Mouse (Mus musculus) CH12.LX (cell line): Measurements from ENCODE around the gene Pik3r6. TPM values are rescaled to one million over a fixed set of nuclear protein-coding genes. Genes with fewer than 3 reads are reported as not detected.

ENCODE experiments used
- DNase-seq: peaks from one replicate; pipeline ENCODE4 v3.0.0-alpha.2; 2013; ENCODE audit errors: extremely low read depth
- H3K27ac ChIP-seq: 2 replicates; pipeline ENCODE4 v1.5.1; 2012; ENCODE audit warnings: low read depth, mild to moderate bottlenecking, control low read depth, moderate library complexity; ENCODE audit not compliant: insufficient read depth
- H3K27me3 ChIP-seq: replicated peaks from 2 replicates; pipeline ENCODE3; 2012; ENCODE audit warnings: inconsistent platforms
- H3K36me3 ChIP-seq, 2 experiments: replicated peaks in 1 of 2; 2 replicates each; pipeline versions ENCODE3 to v1.6.1; 2012; ENCODE audit warnings: inconsistent platforms in 1 of 2, low read length in 1 of 2, mild to moderate bottlenecking in 1 of 2, mixed read lengths in 1 of 2, moderate library complexity in 1 of 2; ENCODE audit not compliant: control insufficient read depth in 1 of 2, insufficient read depth in 1 of 2
- H3K4me1 ChIP-seq, 2 experiments: 2 replicates each; pipeline ENCODE4 v1.6.1; 2012; ENCODE audit warnings: inconsistent platforms in 1 of 2, moderate library complexity in 1 of 2; ENCODE audit not compliant: insufficient read depth in 2 of 2, control insufficient read depth in 1 of 2
- H3K4me2 ChIP-seq: 2 replicates; pipeline ENCODE4 v1.6.1; 2012; ENCODE audit warnings: low read depth, mild to moderate bottlenecking, control low read depth; ENCODE audit not compliant: poor library complexity, insufficient read depth, severe bottlenecking
- H3K4me3 ChIP-seq, 3 experiments: fragments of 150-350 bp in 1 of 3; sonication (generic) in 1 of 3; replicated peaks in 1 of 3; 2 replicates each; pipeline versions ENCODE3 to v1.5.1; 2011 to 2012; ENCODE audit warnings: low read depth in 2 of 3, low read length in 2 of 3, mild to moderate bottlenecking in 2 of 3, moderate library complexity in 2 of 3, control low read depth in 1 of 3, improper control_type of control experiment in 1 of 3, inconsistent platforms in 1 of 3, mixed read lengths in 1 of 3; ENCODE audit not compliant: poor library complexity in 1 of 3
- H3K79me2 ChIP-seq: replicated peaks from 2 replicates; pipeline ENCODE4 v1.6.1; 2012; ENCODE audit warnings: mild to moderate bottlenecking, moderate library complexity; ENCODE audit not compliant: control insufficient read depth, poor library complexity, insufficient read depth, severe bottlenecking; ENCODE audit errors: extremely low read depth
- H3K9ac ChIP-seq: 2 replicates; pipeline ENCODE4 v1.6.1; 2012; ENCODE audit warnings: low read depth, mild to moderate bottlenecking, control low read depth, moderate library complexity; ENCODE audit not compliant: insufficient read depth
- H3K9me3 ChIP-seq: replicated peaks from 2 replicates; pipeline ENCODE3; 2012; ENCODE audit warnings: low read length, inconsistent platforms, mixed read lengths
- BHLHE40 ChIP-seq: IDR thresholded peaks from 2 replicates; pipeline ENCODE4 v1.6.1; 2011; ENCODE audit warnings: mild to moderate bottlenecking, low read depth, low read length, improper control_type of control experiment
- CHD1 ChIP-seq: IDR thresholded peaks from 2 replicates; pipeline ENCODE4 v1.6.1; 2012; ENCODE audit warnings: low read depth, low read length, improper control_type of control experiment, inconsistent platforms
- CHD2 ChIP-seq: IDR thresholded peaks from 2 replicates; pipeline ENCODE4 v1.6.1; 2011; ENCODE audit warnings: low read length, improper control_type of control experiment
- CTCF ChIP-seq, 2 experiments: IDR thresholded peaks in 1 of 2; conservative IDR thresholded peaks in 1 of 2; 2 replicates each; pipeline ENCODE4 v1.5.1; 2011 to 2012; ENCODE audit warnings: low read depth in 2 of 2, low read length in 2 of 2, improper control_type of control experiment in 1 of 2, inconsistent platforms in 1 of 2, mild to moderate bottlenecking in 1 of 2, moderate library complexity in 1 of 2
- E2F4 ChIP-seq: IDR thresholded peaks from 2 replicates; pipeline ENCODE4 v1.6.1; 2011; ENCODE audit warnings: low read depth, low read length, improper control_type of control experiment; ENCODE audit not compliant: insufficient replicate concordance
- ELF1 ChIP-seq: IDR thresholded peaks from 2 replicates; pipeline ENCODE4 v1.6.1; 2014; ENCODE audit warnings: low read depth, mild to moderate bottlenecking, inconsistent platforms, low read length, improper control_type of control experiment
- EP300 ChIP-seq: IDR thresholded peaks from 2 replicates; pipeline ENCODE4 v1.6.1; 2011; ENCODE audit warnings: low read length, improper control_type of control experiment
- ETS1 ChIP-seq: conservative IDR thresholded peaks from 2 replicates; pipeline ENCODE4 v1.6.1; 2012; ENCODE audit warnings: low read depth, mild to moderate bottlenecking, inconsistent platforms, low read length, improper control_type of control experiment, moderate library complexity
- GABPA ChIP-seq: IDR thresholded peaks from 2 replicates; pipeline ENCODE4 v1.6.1; 2012; ENCODE audit warnings: low read depth, low read length, improper control_type of control experiment, inconsistent platforms; ENCODE audit not compliant: insufficient replicate concordance
- HCFC1 ChIP-seq: IDR thresholded peaks from 2 replicates; pipeline ENCODE4 v1.6.1; 2012; ENCODE audit warnings: low read depth, mild to moderate bottlenecking, inconsistent platforms, low read length, improper control_type of control experiment
- IRF4 ChIP-seq: IDR thresholded peaks from 2 replicates; pipeline ENCODE4 v1.6.1; 2014; ENCODE audit warnings: low read depth, mild to moderate bottlenecking, inconsistent platforms, low read length, improper control_type of control experiment
- JUND ChIP-seq: conservative IDR thresholded peaks from 2 replicates; pipeline ENCODE4 v1.6.1; 2011; ENCODE audit warnings: low read depth, low read length, improper control_type of control experiment
- KAT2A ChIP-seq: IDR thresholded peaks from 2 replicates; pipeline ENCODE4 v1.6.1; 2012; ENCODE audit warnings: low read length, improper control_type of control experiment, inconsistent platforms; ENCODE audit not compliant: insufficient replicate concordance
- MAX ChIP-seq: IDR thresholded peaks from 2 replicates; pipeline ENCODE4 v1.6.1; 2011; ENCODE audit warnings: low read length, improper control_type of control experiment
- MAZ ChIP-seq: IDR thresholded peaks from 2 replicates; pipeline ENCODE4 v1.6.1; 2012; ENCODE audit warnings: low read depth, mild to moderate bottlenecking, inconsistent platforms, low read length, improper control_type of control experiment, moderate library complexity
- MEF2A ChIP-seq: IDR thresholded peaks from 2 replicates; pipeline ENCODE4 v1.6.1; 2014; ENCODE audit warnings: low read depth, mild to moderate bottlenecking, inconsistent platforms, low read length, improper control_type of control experiment, borderline replicate concordance
- MXI1 ChIP-seq: IDR thresholded peaks from 2 replicates; pipeline ENCODE4 v1.6.1; 2011; ENCODE audit warnings: mild to moderate bottlenecking, low read depth, low read length, improper control_type of control experiment
- MYC ChIP-seq: IDR thresholded peaks from 2 replicates; pipeline ENCODE4 v1.6.1; 2011; ENCODE audit warnings: low read depth, mild to moderate bottlenecking, improper control_type of control experiment, low read length
- NELFE ChIP-seq: IDR thresholded peaks from 2 replicates; pipeline ENCODE4 v1.6.1; 2011; ENCODE audit warnings: low read depth, low read length, improper control_type of control experiment
- PAX5 ChIP-seq: IDR thresholded peaks from 2 replicates; pipeline ENCODE4 v1.6.1; 2012; ENCODE audit warnings: low read length, inconsistent platforms, mixed read lengths
- POLR2A ChIP-seq: IDR thresholded peaks from 2 replicates; pipeline ENCODE4 v1.6.1; 2011; ENCODE audit warnings: low read depth, mild to moderate bottlenecking, improper control_type of control experiment, low read length
- POLR2AphosphoS2 ChIP-seq: IDR thresholded peaks from 2 replicates; pipeline ENCODE4 v1.6.1; 2011; ENCODE audit warnings: low read depth, low read length, improper control_type of control experiment
- RAD21 ChIP-seq: IDR thresholded peaks from 2 replicates; pipeline ENCODE4 v1.6.1; 2011; ENCODE audit warnings: low read depth, mild to moderate bottlenecking, low read length, improper control_type of control experiment, moderate library complexity
- SIN3A ChIP-seq: IDR thresholded peaks from 2 replicates; pipeline ENCODE4 v1.6.1; 2012; ENCODE audit warnings: low read length, improper control_type of control experiment, inconsistent platforms
- SMC3 ChIP-seq: IDR thresholded peaks from 2 replicates; pipeline ENCODE4 v1.6.1; 2011; ENCODE audit warnings: low read depth, low read length, improper control_type of control experiment
- TBP ChIP-seq: conservative IDR thresholded peaks from 2 replicates; pipeline ENCODE4 v1.6.1; 2011; ENCODE audit warnings: low read depth, low read length, improper control_type of control experiment
- TCF12 ChIP-seq: IDR thresholded peaks from 2 replicates; pipeline ENCODE4 v1.6.1; 2014; ENCODE audit warnings: low read depth, mild to moderate bottlenecking, inconsistent platforms, low read length, improper control_type of control experiment
- UBTF ChIP-seq: IDR thresholded peaks from 2 replicates; pipeline ENCODE4 v1.6.1; 2012; ENCODE audit warnings: low read depth, mild to moderate bottlenecking, inconsistent platforms, low read length, improper control_type of control experiment, moderate library complexity
- USF1 ChIP-seq: IDR thresholded peaks from 2 replicates; pipeline ENCODE4 v1.6.1; 2014; ENCODE audit warnings: low read depth, mild to moderate bottlenecking, inconsistent platforms, low read length, improper control_type of control experiment
- USF2 ChIP-seq: conservative IDR thresholded peaks from 2 replicates; pipeline ENCODE4 v1.6.1; 2011; ENCODE audit warnings: low read depth, low read length, improper control_type of control experiment
- ZC3H11A ChIP-seq: IDR thresholded peaks from 2 replicates; pipeline ENCODE4 v1.6.1; 2012; ENCODE audit warnings: low read depth, mild to moderate bottlenecking, inconsistent platforms, low read length, improper control_type of control experiment
- ZNF384 ChIP-seq: IDR thresholded peaks from 2 replicates; pipeline ENCODE4 v1.6.1; 2012; ENCODE audit warnings: low read depth, low read length, improper control_type of control experiment, inconsistent platforms
- dilution Hi-C: fragments of 300-500 bp; cut with MboI; formaldehyde crosslinking; loops from 2 replicates; pipeline ENCODE4 v1.14.3; 2020; ENCODE audit warnings: low sequenced_read_pairs; ENCODE audit not compliant: extremely low pct_unique_long_range_greater_than_20kb, extremely low pct_ligation_motif_present
- in situ Hi-C: fragments of 300-500 bp; cut with MboI; formaldehyde crosslinking; loops from 3 replicates; pipeline ENCODE4 v1.14.3; 2019; ENCODE audit warnings: low sequenced_read_pairs, low pct_ligation_motif_present, low pct_unique_long_range_greater_than_20kb, mixed read lengths
- polyA plus RNA-seq: library from polyadenylated mRNA; unstranded; fragments of >175 nt; gene quantifications from 2 replicates; pipeline ENCODE4 v1.2.1, GENCODE M21; 2012; ENCODE audit warnings: low read depth; ENCODE audit not compliant: insufficient read length
- total RNA-seq, 2 experiments: library from RNA; depleted of rRNA; stranded (reverse); fragments of 300-350 nt in 1 of 2; fragments of >200 nt in 1 of 2; gene quantifications; 2 replicates each; pipeline ENCODE4 v1.2.3; 2012 to 2014

The Pik3r6 gene
- total and polyA plus RNA-seq, 3 experiments = 82.9 to 90.2 (median 88.4) TPM

GRCm38 (mm10) chr11:68585890-68586289, 83.1 kb downstream of the Pik3r6 start:
- no peak overlapping the region for H3K9ac ChIP-seq
- in situ Hi-C loops = loop anchor here (5.0 to 10.0 kb wide), 2 partner anchors 121 to 219 kb away; no protein-coding TSS in a partner anchor

GRCm38 (mm10) chr11:68586721-68587120, 83.9 kb downstream of the Pik3r6 start, which contains the start of gene Ccdc42:
Gene Ccdc42, plus strand, starts transcription at chr11:68587021.
- no peaks in the 10 kb centered on the region for H3K4me1 ChIP-seq
- peaks cover 24% of the 10 kb centered on the region for H3K27me3 ChIP-seq
- no peak for TF ChIP-seq NELFE
- TF ChIP-seq GABPA = no peak
- TF ChIP-seq KAT2A = no peak
- no peak for TF ChIP-seq UBTF
- TF ChIP-seq CHD1 = no peak
- TF ChIP-seq USF1 = no peak
- TF ChIP-seq PAX5 = no peak
- no peak for TF ChIP-seq POLR2A
- TF ChIP-seq ZNF384 = no peak
- TF ChIP-seq SIN3A = no peak
- TF ChIP-seq IRF4 = no peak
- no peak for TF ChIP-seq HCFC1
- no peak for TF ChIP-seq TCF12
- TF ChIP-seq MAZ = no peak
- no peak for TF ChIP-seq CTCF (conservative IDR thresholded peaks at IDR 0.05 in 1 of 2, IDR thresholded peaks at IDR 0.05 in 1 of 2; ENCODE audit: low read depth in 2 of 2, low read length in 2 of 2)
- no peak for TF ChIP-seq MXI1
- no peak for TF ChIP-seq MAX
- no peak for TF ChIP-seq USF2
- TF ChIP-seq POLR2AphosphoS2 = no peak
- TF ChIP-seq, all 38 proteins: peak for 0
- Histone ChIP-seq H3K9ac (no peak within 1 kb of the TSS), H3K27ac (no peak within 1 kb of the TSS), H3K36me3 (no peaks in the 10 kb centered on the region), H3K79me2 (no peaks in the 10 kb centered on the region), H3K9me3 (no peaks in the 10 kb centered on the region), H3K4me2 (no peak within 1 kb of the TSS), H3K4me3 (no peak within 1 kb of the TSS)
- in situ Hi-C loops = loop anchor here (5.0 to 10.0 kb wide), 2 partner anchors 121 to 218 kb away; no protein-coding TSS in a partner anchor
- dilution Hi-C loops = no loop called here
- DNase-seq = no peak

More at GRCm38 (mm10) chr11:68585890-68586289, 83.1 kb downstream of the Pik3r6 start:
- H3K36me3 ChIP-seq = no peaks in the 10 kb centered on the region
- peak; percentile 44 for DNase-seq
- H3K4me2 ChIP-seq = no peak overlapping the region
- no peaks in the 10 kb centered on the region for H3K79me2 ChIP-seq
- peaks cover 18% of the 10 kb centered on the region for H3K27me3 ChIP-seq
- no peak overlapping the region for H3K27ac ChIP-seq
- H3K4me3 ChIP-seq = no peak overlapping the region
- TF ChIP-seq CTCF (conservative IDR thresholded peaks at IDR 0.05 in 1 of 2, IDR thresholded peaks at IDR 0.05 in 1 of 2; ENCODE audit: low read depth in 2 of 2, low read length in 2 of 2) = peak; percentile 43 to 89; a peak in 3 of 4 replicates
- no peak for TF ChIP-seq TBP
- TF ChIP-seq CHD1 = no peak
- peak; percentile 60 for TF ChIP-seq ZC3H11A
- no peak for TF ChIP-seq ELF1
- TF ChIP-seq E2F4 = no peak
- TF ChIP-seq EP300 = no peak
- TF ChIP-seq MAZ = 0 out of 2 replicates have a peak, but pooled peaks have one; percentile 23
- TF ChIP-seq USF1 = no peak
- no peak for TF ChIP-seq HCFC1
- TF ChIP-seq MAX = no peak
- no peak for TF ChIP-seq CHD2
- no peak for TF ChIP-seq PAX5
- peak; percentile 86 for TF ChIP-seq RAD21
- no peak for TF ChIP-seq BHLHE40
- TF ChIP-seq MEF2A = peak; percentile 44; the same call in 1 of the 2 replicates
- no peak for TF ChIP-seq JUND
- no peak for TF ChIP-seq MYC
- peak; percentile 40; the same call in 1 of the 2 replicates for TF ChIP-seq IRF4
- peak; percentile 83 for TF ChIP-seq SMC3
- TF ChIP-seq KAT2A = no peak
- TF ChIP-seq USF2 = no peak
- TF ChIP-seq SIN3A = no peak
- no peak for TF ChIP-seq ETS1
- H3K4me1 ChIP-seq = no peaks in the 10 kb centered on the region
- no peaks in the 10 kb centered on the region for H3K9me3 ChIP-seq
- dilution Hi-C loops = no loop called here
